Mouse (Mus musculus) leukemia stem cell, adult 10-12 weeks (primary cell): ENCODE results near the gene Olfr94. TPM values are rescaled to one million over a fixed set of nuclear protein-coding genes. Genes with fewer than 3 reads are reported as not detected.

Experiments
- polyA plus RNA-seq: library from polyadenylated mRNA; stranded (reverse); fragments of >175 nt; gene quantifications from 2 replicates; pipeline ENCODE4 v1.2.3, GENCODE M21; 2012; ENCODE audit warnings: low replicate concordance

Olfr94 gene
- not detected in 2 replicates for polyA plus RNA-seq

GRCm38 (mm10) chr17:37200894-37201293 is at the start of gene Olfr94:
Gene Olfr94, minus strand, starts transcription at chr17:37200994.

GRCm38 (mm10) chr17:37237230-37237629 is 36.4 kb upstream of the Olfr94 start, which contains the start of gene Olfr97:
Gene Olfr97, minus strand, starts transcription at chr17:37237330.

GRCm38 (mm10) chr17:37219846-37220245 is 19.1 kb upstream of the Olfr94 start, which contains the start of gene Olfr96:
Gene Olfr96, plus strand, starts transcription at chr17:37220146.

GRCm38 (mm10) chr17:37213018-37213417 is 12.2 kb upstream of the Olfr94 start, which contains the start of gene Olfr95:
Gene Olfr95, minus strand, starts transcription at chr17:37213118.

GRCm38 (mm10) chr17:37193656-37194055 is 7.1 kb downstream of the Olfr94 start, which contains the start of gene Ubd:
Gene Ubd, plus strand, starts transcription at chr17:37193892.

GRCm38 (mm10) chr17:37161394-37161793 is 39.4 kb downstream of the Olfr94 start, which contains the start of gene Olfr93:
Gene Olfr93, minus strand, starts transcription at chr17:37161494.

Other genes starting within 250 kb of the Olfr94 start
- gene Ppp1r11, start 249.3 kb downstream of the Olfr94 start, polyA plus RNA-seq = 87.0 and 326 TPM in 2 replicates
- gene Znrd1, start 242.4 kb downstream of the Olfr94 start, polyA plus RNA-seq = 1.0 and 4.8 TPM in 2 replicates
- 0.19 TPM in 1 of 2 replicates, not detected in the other for gene Znrd1as, start 242.4 kb downstream of the Olfr94 start, polyA plus RNA-seq
- not detected in 2 replicates for gene 2410137M14Rik, start 219.8 kb downstream of the Olfr94 start, polyA plus RNA-seq
- gene H2-M5, start 211.5 kb downstream of the Olfr94 start, polyA plus RNA-seq = 0.07 TPM in 1 of 2 replicates, not detected in the other
- gene Zfp57, start 199.8 kb downstream of the Olfr94 start, polyA plus RNA-seq = 0.12 and 0.82 TPM in 2 replicates
- gene Mog, start 177.6 kb downstream of the Olfr94 start, polyA plus RNA-seq = not detected in 2 replicates
- gene Gabbr1, start 155.0 kb downstream of the Olfr94 start, polyA plus RNA-seq = 15.3 and 37.9 TPM in 2 replicates
- not detected in 2 replicates for gene Olfr90, start 112.5 kb downstream of the Olfr94 start, polyA plus RNA-seq
- not detected in 2 replicates for gene Olfr91, start 102.7 kb downstream of the Olfr94 start, polyA plus RNA-seq
- not detected in 2 replicates for gene Olfr92, start 80.9 kb downstream of the Olfr94 start, polyA plus RNA-seq
- not detected in 2 replicates for gene Olfr93, start 39.5 kb downstream of the Olfr94 start, polyA plus RNA-seq
- not detected in 2 replicates for gene Ubd, start 7.1 kb downstream of the Olfr94 start, polyA plus RNA-seq
- gene Olfr95, start 12.1 kb upstream of the Olfr94 start, polyA plus RNA-seq = not detected in 2 replicates
- not detected in 2 replicates for gene Olfr96, start 19.2 kb upstream of the Olfr94 start, polyA plus RNA-seq
- not detected in 2 replicates for gene Olfr97, start 36.3 kb upstream of the Olfr94 start, polyA plus RNA-seq
- not detected in 2 replicates for gene Olfr98, start 62.8 kb upstream of the Olfr94 start, polyA plus RNA-seq
- gene H2-M3, start 69.2 kb upstream of the Olfr94 start, polyA plus RNA-seq = 0.33 and 1.7 TPM in 2 replicates
- not detected in 2 replicates for gene Olfr99, start 82.5 kb upstream of the Olfr94 start, polyA plus RNA-seq
- not detected in 2 replicates for gene Olfr101, start 103.3 kb upstream of the Olfr94 start, polyA plus RNA-seq
- gene Olfr102, start 116.1 kb upstream of the Olfr94 start, polyA plus RNA-seq = not detected in 2 replicates
- gene Olfr103, start 138.7 kb upstream of the Olfr94 start, polyA plus RNA-seq = not detected in 2 replicates
- gene Olfr104-ps, start 158.6 kb upstream of the Olfr94 start, polyA plus RNA-seq = not detected in 2 replicates
- gene Olfr105-ps, start 178.0 kb upstream of the Olfr94 start, polyA plus RNA-seq = not detected in 2 replicates
- gene Olfr106-ps, start 189.4 kb upstream of the Olfr94 start, polyA plus RNA-seq = not detected in 2 replicates
- gene Olfr107, start 198.2 kb upstream of the Olfr94 start, polyA plus RNA-seq = not detected in 2 replicates
- not detected in 2 replicates for gene Olfr108, start 244.5 kb upstream of the Olfr94 start, polyA plus RNA-seq